Mouse (Mus musculus) B cell, adult (primary cell): Measurements from ENCODE around the gene Tstd1. TPM values are rescaled to one million over a fixed set of nuclear protein-coding genes. Genes with fewer than 3 reads are reported as not detected.

Source experiments
- total RNA-seq: library from RNA; stranded (reverse); gene quantifications from 4 replicates; pipeline ENCODE4 v1.2.4, GENCODE M21; 2023; ENCODE audit not compliant: inconsistent age

Tstd1 gene
- 6.4 to 19.0 TPM (median 10.9 TPM) in 4 replicates for total RNA-seq

DNA sequence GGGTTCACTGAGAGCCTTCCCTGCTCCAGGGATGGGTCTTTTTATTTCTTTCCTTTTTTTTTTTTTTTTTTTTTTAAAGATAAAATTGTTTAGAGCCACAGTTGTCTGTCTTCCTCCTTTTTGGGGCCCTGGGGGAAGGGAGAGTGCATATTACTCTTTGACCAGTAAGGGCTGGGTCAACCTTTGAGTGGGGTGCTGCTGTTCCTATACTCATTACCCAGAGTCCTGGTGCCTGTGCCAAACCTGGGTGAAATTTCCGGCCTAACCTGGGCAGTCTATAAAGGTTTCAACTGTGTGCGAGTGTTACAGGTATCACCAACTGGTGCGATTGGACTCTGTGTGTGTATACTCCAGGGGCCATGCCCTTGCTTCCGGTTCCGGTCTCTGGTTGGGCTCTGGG lies at the start of gene Tstd1:
Gene Tstd1 (plus strand): TSS at position 213 of the 400 bp plus-strand sequence.

DNA sequence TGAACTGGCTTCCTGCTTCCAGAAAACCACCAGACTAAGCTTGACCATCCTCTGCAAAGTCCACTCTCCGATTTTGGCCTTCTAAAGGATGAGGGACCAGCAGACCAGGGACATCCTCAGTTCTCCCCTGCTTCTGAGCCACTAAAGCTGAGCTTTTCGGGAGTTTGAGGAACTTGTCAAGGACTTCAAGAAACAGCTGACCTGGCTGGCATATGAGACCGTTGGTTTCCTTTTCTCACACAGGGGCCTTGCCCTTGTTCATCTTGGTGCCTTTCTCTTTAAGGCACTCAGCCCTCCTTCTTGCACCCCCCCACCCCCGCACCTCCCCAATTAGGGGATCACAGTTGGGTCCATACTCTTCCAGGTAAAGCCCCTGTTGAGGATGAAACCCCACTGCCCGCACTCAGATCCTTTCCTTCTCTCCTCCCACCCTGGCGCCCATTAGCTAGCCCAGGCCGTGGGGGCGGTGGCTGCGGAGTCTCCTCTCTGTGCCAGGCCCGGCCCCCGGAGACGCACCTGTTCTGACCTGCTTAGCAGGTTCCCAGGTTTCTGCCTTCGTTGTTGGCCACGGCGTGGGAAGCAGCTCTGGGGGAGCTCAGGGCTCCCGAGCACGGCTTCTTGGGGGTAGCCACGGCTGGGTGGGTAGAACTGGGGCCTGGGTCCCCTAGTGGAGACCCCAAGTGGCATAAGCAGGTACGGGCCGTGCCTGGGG lies 48.7 kb upstream of the Tstd1 start, which contains the start of gene Nectin4:
Gene Nectin4 (plus strand): TSS at position 255 of the 712 bp plus-strand sequence.

DNA sequence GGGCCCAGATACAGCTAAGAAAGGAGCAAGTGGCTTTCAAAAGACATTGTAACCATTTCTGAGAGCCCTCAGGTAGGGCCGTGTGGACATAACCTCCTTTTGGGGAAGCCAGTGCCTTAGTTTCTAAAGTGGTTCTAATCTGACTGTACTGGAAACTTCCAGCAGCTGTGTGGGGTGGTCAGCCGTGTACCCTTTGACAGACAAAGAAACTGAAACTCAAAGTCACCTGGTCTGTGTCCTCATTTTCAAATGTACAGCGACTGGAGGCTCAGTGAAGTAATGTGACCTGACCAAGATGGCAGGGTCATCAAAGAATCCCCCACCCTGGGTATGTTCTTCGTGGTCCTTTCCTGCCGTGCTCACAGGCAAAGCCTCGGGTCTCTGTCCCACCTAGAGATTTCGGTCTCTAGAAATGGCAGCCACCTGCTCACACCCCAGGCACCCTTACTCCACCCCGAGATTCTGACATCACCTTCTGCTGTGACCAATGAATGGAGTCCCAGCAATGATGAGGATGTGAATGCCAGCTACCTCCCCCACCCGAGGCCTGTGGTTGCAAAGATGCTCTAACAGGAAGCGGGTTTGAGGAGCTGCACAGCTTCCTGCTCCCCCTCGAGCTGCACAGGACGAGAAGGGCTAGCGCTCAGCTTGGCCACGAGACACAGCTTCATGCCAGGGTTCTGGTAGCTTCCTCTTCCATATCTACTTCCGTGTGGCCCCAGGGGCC lies 30.1 kb upstream of the Tstd1 start, which contains the start of gene Arhgap30:
Gene Arhgap30 (plus strand): TSS at position 579 of the 727 bp plus-strand sequence.

DNA sequence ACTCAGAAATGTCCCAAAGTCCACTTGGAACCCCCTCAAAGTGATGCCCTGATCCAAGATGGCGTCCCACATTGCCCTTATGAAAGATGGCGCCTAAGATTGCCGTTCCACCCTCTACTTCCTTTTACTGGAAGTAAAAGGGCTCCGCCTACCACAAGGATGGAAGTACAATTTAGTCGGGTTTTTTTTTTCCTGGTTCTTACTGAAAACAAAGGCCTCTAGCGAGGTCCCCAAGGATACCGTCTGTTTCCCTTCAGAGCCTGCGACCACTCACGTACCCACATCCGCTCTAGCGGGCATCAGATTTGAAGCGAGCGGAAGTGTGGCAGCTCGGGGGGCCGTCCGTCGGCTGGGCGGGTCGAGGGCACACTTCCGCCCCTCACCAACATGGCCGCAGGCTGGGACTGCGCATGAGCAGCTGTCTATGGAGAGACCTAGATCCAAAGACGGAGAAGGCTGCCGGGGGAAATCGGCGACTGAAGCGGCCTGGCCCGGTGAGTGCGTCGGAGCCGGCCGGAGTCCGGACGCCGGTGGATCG lies 7.7 kb upstream of the Tstd1 start, which contains the start of gene Usf1:
Gene Usf1 (plus strand): TSS at position 367 of the 538 bp plus-strand sequence.

DNA sequence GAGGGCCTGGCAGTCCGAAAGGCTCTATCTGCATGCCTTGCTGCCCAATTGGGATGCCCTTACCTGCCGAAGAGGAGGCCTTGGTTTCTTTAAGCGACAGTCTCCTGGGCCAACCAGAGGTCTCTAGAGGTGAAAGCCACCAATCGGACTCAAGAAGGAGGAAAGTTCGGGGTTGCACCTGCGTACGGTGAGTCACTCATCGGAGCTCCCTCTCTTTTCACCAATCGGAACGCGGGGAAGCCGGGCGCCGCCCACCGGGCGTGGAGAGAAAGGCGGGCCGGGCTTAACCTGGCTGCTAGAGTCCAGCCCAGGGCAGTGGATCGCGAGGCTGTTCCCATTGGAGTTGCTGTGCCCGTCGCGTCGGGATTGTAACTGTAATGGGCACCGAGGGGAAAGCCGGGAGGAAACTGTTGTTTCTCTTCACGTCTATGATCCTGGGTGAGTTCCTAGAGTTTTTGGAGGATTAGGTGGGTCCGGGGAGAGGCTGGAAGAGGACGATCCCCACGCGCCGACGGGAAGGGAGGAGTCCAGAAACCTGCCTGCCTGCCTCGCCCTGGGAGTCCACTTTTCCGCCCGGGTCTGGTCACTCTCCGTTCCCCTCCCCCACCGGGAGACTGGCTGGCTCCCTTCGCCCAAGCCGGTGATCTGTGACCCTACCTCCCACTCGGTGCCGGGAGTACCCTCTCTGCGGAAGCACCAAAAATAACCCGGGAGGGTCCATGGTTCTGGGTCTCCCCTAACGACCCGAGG lies 18.8 kb downstream of the Tstd1 start, which contains the start of gene F11r:
Gene F11r (plus strand): TSS at position 272 of the 750 bp plus-strand sequence.

Other genes starting within 250 kb of the Tstd1 start
- not detected in 4 replicates for gene Pcp4l1, start 222.6 kb upstream of the Tstd1 start, total RNA-seq
- not detected in 4 replicates for gene Nr1i3, start 204.9 kb upstream of the Tstd1 start, total RNA-seq
- gene Tomm40l, start 196.4 kb upstream of the Tstd1 start, total RNA-seq = 21.8 to 26.5 TPM (median 24.2 TPM) in 4 replicates
- not detected in 4 replicates for gene Apoa2, start 193.8 kb upstream of the Tstd1 start, total RNA-seq
- 4.7 to 12.2 TPM (median 7.7 TPM) in 4 replicates for gene Fcer1g, start 184.5 kb upstream of the Tstd1 start, total RNA-seq
- gene Adamts4, start 168.5 kb upstream of the Tstd1 start, total RNA-seq = not detected in 4 replicates
- 120 to 147 TPM (median 125 TPM) in 4 replicates for gene Ndufs2, start 167.5 kb upstream of the Tstd1 start, total RNA-seq
- gene B4galt3, start 148.5 kb upstream of the Tstd1 start, total RNA-seq = 79.8 to 117 TPM (median 101 TPM) in 4 replicates
- gene Ppox, start 137.7 kb upstream of the Tstd1 start, total RNA-seq = 60.4 to 71.5 TPM (median 66.1 TPM) in 4 replicates
- 48.5 to 60.7 TPM (median 55.3 TPM) in 4 replicates for gene Usp21, start 130.9 kb upstream of the Tstd1 start, total RNA-seq
- 44.8 to 53.1 TPM (median 48.1 TPM) in 4 replicates for gene Ufc1, start 123.8 kb upstream of the Tstd1 start, total RNA-seq
- gene Dedd, start 89.7 kb upstream of the Tstd1 start, total RNA-seq = 31.3 to 39.4 TPM (median 34.5 TPM) in 4 replicates
- 26.8 to 31.8 TPM (median 28.6 TPM) in 4 replicates for gene Nit1, start 73.2 kb upstream of the Tstd1 start, total RNA-seq
- 67.5 to 78.8 TPM (median 74.9 TPM) in 4 replicates for gene Pfdn2, start 73.2 kb upstream of the Tstd1 start, total RNA-seq
- 0.32 to 0.58 TPM (median 0.45 TPM) in 4 replicates for gene Klhdc9, start 58.1 kb upstream of the Tstd1 start, total RNA-seq
- gene Nectin4, start 48.8 kb upstream of the Tstd1 start, total RNA-seq = 0.21 to 0.58 TPM (median 0.45 TPM) in 4 replicates
- 295 to 311 TPM (median 296 TPM) in 4 replicates for gene Arhgap30, start 29.9 kb upstream of the Tstd1 start, total RNA-seq
- gene Usf1, start 7.6 kb upstream of the Tstd1 start, total RNA-seq = 168 to 206 TPM (median 179 TPM) in 4 replicates
- 0.27 to 1.3 TPM (median 0.89 TPM) in 4 replicates for gene F11r, start 18.7 kb downstream of the Tstd1 start, total RNA-seq
- gene Alyref2, start 84.6 kb downstream of the Tstd1 start, total RNA-seq = 8.7 to 11.8 TPM (median 9.2 TPM) in 4 replicates
- gene Itln1, start 116.4 kb downstream of the Tstd1 start, total RNA-seq = not detected in 4 replicates
- gene Cd244a, start 140.3 kb downstream of the Tstd1 start, total RNA-seq = 10.1 to 11.8 TPM (median 11.3 TPM) in 4 replicates
- 116 to 137 TPM (median 130 TPM) in 4 replicates for gene Ly9, start 188.5 kb downstream of the Tstd1 start, total RNA-seq
- 68.5 to 79.8 TPM (median 72.8 TPM) in 4 replicates for gene Slamf7, start 234.2 kb downstream of the Tstd1 start, total RNA-seq